Mouse (Mus musculus): Measurements from ENCODE around the gene Txlna. TPM values are rescaled to one million over a fixed set of nuclear protein-coding genes. Genes with fewer than 3 reads are reported as not detected.

The Txlna gene
- polyA plus RNA-seq, 1 experiment = not detected

GRCm38 (mm10) chr4:129661584-129661983, 20.7 kb upstream of the Txlna start:
- TF ChIP-seq POLR2A (IDR thresholded peaks at IDR 0.05; ENCODE audit: insufficient read depth, low read depth, low read length) (no peak), CTCF (IDR thresholded peaks at IDR 0.05; ENCODE audit: insufficient read depth, low read depth, low read length) (no peak)
- no peak overlapping the region for H3K27ac ChIP-seq (ENCODE audit: insufficient read depth, low read depth, low read length)
- WGBS = 92% methylated on average over 3 of the region's 3 CpGs
- H3K4me3 ChIP-seq (ENCODE audit: insufficient read depth, low read depth, low read length) = no peak overlapping the region
- H3K4me1 ChIP-seq (ENCODE audit: control insufficient read depth, insufficient read depth, low read length) = no peaks in the 10 kb centered on the region

DNA sequence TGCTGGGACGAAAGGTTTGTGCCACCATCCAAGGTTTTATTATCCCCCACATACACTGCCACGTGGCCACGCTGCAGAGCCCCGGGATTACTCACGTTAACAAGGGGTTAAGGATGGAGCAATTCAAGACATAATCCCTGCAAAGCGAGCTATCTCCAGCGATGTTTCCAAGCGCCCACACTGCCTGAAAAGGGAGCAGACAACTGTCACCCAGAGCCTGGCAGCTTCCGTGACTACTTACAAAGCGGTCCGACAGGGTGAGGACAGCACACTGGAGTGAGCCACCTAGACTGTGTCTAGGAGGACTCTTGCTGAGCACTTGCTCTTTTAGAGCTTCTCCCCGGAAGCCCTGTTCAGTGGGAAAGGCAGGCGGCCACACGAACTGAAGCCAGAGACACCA, 13.9 kb upstream of the Txlna start:
- no peak overlapping the region for H3K4me3 ChIP-seq (ENCODE audit: insufficient read depth, low read depth, low read length)
- no peak for TF ChIP-seq CTCF (IDR thresholded peaks at IDR 0.05; ENCODE audit: insufficient read depth, low read depth, low read length)
- TF ChIP-seq POLR2A (IDR thresholded peaks at IDR 0.05; ENCODE audit: insufficient read depth, low read depth, low read length) = no peak
- no peak overlapping the region for H3K27ac ChIP-seq (ENCODE audit: insufficient read depth, low read depth, low read length)
- no peaks in the 10 kb centered on the region for H3K4me1 ChIP-seq (ENCODE audit: control insufficient read depth, insufficient read depth, low read length)
- 90% methylated on average over 14 of the region's 14 CpGs for WGBS

DNA sequence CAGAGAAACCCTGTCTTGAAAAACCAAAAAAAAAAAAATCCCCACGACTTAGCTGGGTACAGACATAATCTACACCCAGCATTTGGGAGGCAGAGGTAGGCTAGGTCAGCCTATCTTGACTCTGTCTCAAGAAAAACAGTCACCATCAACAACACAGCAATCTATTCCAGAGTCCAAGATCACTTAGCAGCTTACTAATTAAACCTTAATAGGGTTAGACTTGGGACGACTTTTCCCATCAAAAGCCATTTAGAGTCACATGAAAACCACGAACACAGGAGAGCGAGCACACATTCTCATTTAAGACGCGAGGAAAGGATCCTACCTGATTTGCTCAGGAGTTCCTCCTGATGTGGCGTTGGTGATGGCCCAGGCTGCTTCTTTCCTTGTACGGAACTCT, 9.5 kb upstream of the Txlna start:
- no peak for TF ChIP-seq POLR2A (IDR thresholded peaks at IDR 0.05; ENCODE audit: insufficient read depth, low read depth, low read length)
- TF ChIP-seq CTCF (IDR thresholded peaks at IDR 0.05; ENCODE audit: insufficient read depth, low read depth, low read length) = no peak
- WGBS = 91% methylated on average over 8 of the region's 8 CpGs
- Histone ChIP-seq H3K27ac (ENCODE audit: insufficient read depth, low read depth, low read length) (no peak overlapping the region), H3K4me3 (ENCODE audit: insufficient read depth, low read depth, low read length) (no peak overlapping the region), H3K4me1 (ENCODE audit: control insufficient read depth, insufficient read depth, low read length) (peaks cover 4% of the 10 kb centered on the region; the same call in 1 of the 2 replicates)

DNA sequence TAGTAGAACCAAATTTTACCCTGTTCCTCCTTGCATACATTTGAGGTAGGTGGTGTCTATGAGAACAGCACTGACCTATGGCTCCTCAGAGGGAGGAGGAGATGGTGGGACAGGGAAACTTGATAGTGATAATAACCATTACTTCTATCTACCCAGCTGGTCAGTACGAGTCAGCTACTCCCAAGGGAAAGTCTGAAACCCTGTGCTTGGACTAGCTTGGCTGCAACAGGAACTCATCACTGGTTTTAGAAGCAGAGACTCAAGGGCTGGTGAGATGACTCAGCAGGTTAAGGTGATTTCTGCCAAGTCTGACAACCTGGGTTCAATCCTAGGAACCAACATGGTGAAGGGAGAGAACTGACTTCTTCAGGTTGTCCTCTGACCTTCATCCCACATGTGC, 7.8 kb upstream of the Txlna start:
- 87% methylated on average over 1 of the region's 1 CpGs for WGBS
- TF ChIP-seq CTCF (IDR thresholded peaks at IDR 0.05; ENCODE audit: insufficient read depth, low read depth, low read length) (no peak), POLR2A (IDR thresholded peaks at IDR 0.05; ENCODE audit: insufficient read depth, low read depth, low read length) (no peak)

DNA sequence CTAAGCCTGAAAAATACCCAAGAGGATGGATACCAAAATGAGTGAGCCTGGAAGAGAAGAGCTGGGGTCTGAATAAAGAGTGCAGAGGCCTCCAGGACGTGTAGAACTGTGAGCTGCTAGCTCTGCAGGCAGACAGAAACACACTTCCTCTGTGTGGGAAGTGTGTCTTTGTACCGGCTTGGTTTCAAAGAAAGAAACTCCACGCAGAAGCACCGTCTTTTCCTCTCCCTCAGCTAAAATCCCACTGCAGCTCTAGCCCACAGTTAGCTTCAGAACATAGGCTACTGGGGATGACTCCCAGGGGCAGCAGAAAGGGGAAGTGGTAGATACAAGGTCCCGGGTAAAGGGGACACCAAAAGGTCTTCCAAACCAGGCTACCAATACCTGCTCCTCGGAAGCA, 4.3 kb upstream of the Txlna start:
- H3K4me3 ChIP-seq (ENCODE audit: insufficient read depth, low read depth, low read length) = no peak overlapping the region
- H3K4me1 ChIP-seq (ENCODE audit: control insufficient read depth, insufficient read depth, low read length) = peaks cover 6% of the 10 kb centered on the region; the same call in 1 of the 2 replicates
- 82% methylated on average over 6 of the region's 6 CpGs for WGBS
- no peak for TF ChIP-seq CTCF (IDR thresholded peaks at IDR 0.05; ENCODE audit: insufficient read depth, low read depth, low read length)
- TF ChIP-seq POLR2A (IDR thresholded peaks at IDR 0.05; ENCODE audit: insufficient read depth, low read depth, low read length) = no peak
- H3K27ac ChIP-seq (ENCODE audit: insufficient read depth, low read depth, low read length) = no peak overlapping the region

More for the DNA sequence above, 7.8 kb upstream of the Txlna start:
- H3K4me3 ChIP-seq (ENCODE audit: insufficient read depth, low read depth, low read length) = no peak overlapping the region
- H3K27ac ChIP-seq (ENCODE audit: insufficient read depth, low read depth, low read length) = no peak overlapping the region
- peaks cover 4% of the 10 kb centered on the region; the same call in 1 of the 2 replicates for H3K4me1 ChIP-seq (ENCODE audit: control insufficient read depth, insufficient read depth, low read length)

- 11% methylated on average over 5 of the region's 5 CpGs for WGBS
- no peak overlapping the region for H3K27ac ChIP-seq (ENCODE audit: insufficient read depth, low read depth, low read length)
- TF ChIP-seq CTCF (IDR thresholded peaks at IDR 0.05; ENCODE audit: insufficient read depth, low read depth, low read length) (no peak), POLR2A (IDR thresholded peaks at IDR 0.05; ENCODE audit: insufficient read depth, low read depth, low read length) (no peak)
- H3K4me3 ChIP-seq (ENCODE audit: insufficient read depth, low read depth, low read length) = no peak overlapping the region
- H3K4me1 ChIP-seq (ENCODE audit: control insufficient read depth, insufficient read depth, low read length) = peaks cover 15% of the 10 kb centered on the region
Observed at GRCm38 (mm10) chr4:129641756-129642155, 891 bp upstream of the Txlna start.

- WGBS = under 1% methylated on average over 17 of the region's 17 CpGs
Observed at GRCm38 (mm10) chr4:129640101-129640637, 696 bp downstream of the Txlna start.

GRCm38 (mm10) chr4:129639221-129639620, 1.6 kb downstream of the Txlna start:
- 72% methylated on average over 15 of the region's 15 CpGs for WGBS
- Histone ChIP-seq H3K4me3 (ENCODE audit: insufficient read depth, low read depth, low read length) (no peak overlapping the region), H3K4me1 (ENCODE audit: control insufficient read depth, insufficient read depth, low read length) (peaks cover 11% of the 10 kb centered on the region), H3K27ac (ENCODE audit: insufficient read depth, low read depth, low read length) (no peak overlapping the region)
- TF ChIP-seq CTCF (IDR thresholded peaks at IDR 0.05; ENCODE audit: insufficient read depth, low read depth, low read length) (no peak), POLR2A (IDR thresholded peaks at IDR 0.05; ENCODE audit: insufficient read depth, low read depth, low read length) (no peak)

More at GRCm38 (mm10) chr4:129640101-129640637, 696 bp downstream of the Txlna start:
- Histone ChIP-seq H3K4me3 (ENCODE audit: insufficient read depth, low read depth, low read length) (peak overlapping the region; percentile 99), H3K27ac (ENCODE audit: insufficient read depth, low read depth, low read length) (peak overlapping the region; percentile 49), H3K4me1 (ENCODE audit: control insufficient read depth, insufficient read depth, low read length) (peaks cover 11% of the 10 kb centered on the region)
- no peak for TF ChIP-seq CTCF (IDR thresholded peaks at IDR 0.05; ENCODE audit: insufficient read depth, low read depth, low read length)
- TF ChIP-seq POLR2A (IDR thresholded peaks at IDR 0.05; ENCODE audit: insufficient read depth, low read depth, low read length) = peak; percentile 72; the same call in 1 of the 2 replicates

GRCm38 (mm10) chr4:129633852-129634251, 7.0 kb downstream of the Txlna start:
- WGBS = 96% methylated on average over 6 of the region's 6 CpGs
- peaks cover 2% of the 10 kb centered on the region; the same call in 1 of the 2 replicates for H3K4me1 ChIP-seq (ENCODE audit: control insufficient read depth, insufficient read depth, low read length)
- H3K27ac ChIP-seq (ENCODE audit: insufficient read depth, low read depth, low read length) = no peak overlapping the region
- H3K4me3 ChIP-seq (ENCODE audit: insufficient read depth, low read depth, low read length) = no peak overlapping the region
- TF ChIP-seq POLR2A (IDR thresholded peaks at IDR 0.05; ENCODE audit: insufficient read depth, low read depth, low read length) = no peak
- no peak for TF ChIP-seq CTCF (IDR thresholded peaks at IDR 0.05; ENCODE audit: insufficient read depth, low read depth, low read length)
